Mouse (Mus musculus): ENCODE measurements around the gene Mri1. TPM values are rescaled to one million over a fixed set of nuclear protein-coding genes. Genes with fewer than 3 reads are reported as not detected.
A peak's percentile ranks its signal among the peaks of the same experiment; 100 is the strongest.

Mri1 gene
- total and polyA plus RNA-seq, 2 experiments from 2014 or later, result 28.8 to 39.4 TPM

DNA sequence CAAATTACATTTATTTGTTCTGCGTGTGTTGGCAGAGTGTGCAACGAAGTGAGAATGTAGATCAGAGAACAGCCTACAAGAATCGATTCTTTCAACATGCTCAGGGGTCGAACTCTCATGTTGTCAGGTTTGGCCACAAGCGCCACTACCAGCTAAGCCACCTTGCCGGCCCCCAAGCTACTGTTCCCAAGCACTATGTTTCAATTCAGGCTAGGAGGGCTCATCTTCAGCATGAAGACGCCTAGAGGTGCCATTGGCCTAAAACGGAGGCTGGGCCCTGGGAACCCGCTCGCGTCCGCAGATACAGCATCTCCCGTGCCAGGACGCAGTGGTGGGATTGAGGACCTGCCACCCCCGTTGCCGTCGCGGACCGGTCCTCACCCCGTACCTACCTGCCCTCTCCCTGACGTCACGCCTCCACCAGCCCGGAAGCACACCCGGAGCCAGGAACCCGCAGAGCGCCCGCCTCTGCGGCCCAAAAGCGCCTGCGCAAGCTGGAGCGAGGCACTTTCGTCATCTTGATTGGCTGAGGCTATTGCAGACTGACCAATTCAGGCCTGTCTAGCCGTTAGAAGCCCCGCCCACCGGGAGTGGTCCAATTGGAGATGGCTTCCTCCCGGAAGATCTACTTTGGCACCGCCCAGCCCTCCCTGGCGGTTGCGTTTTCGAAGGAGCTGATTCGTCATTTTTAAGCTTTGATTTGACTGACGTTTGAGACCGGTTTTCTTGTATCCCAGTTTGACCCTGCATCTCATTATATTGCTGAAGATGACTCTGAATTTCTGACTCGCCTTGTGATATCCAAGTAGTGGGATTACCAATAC, 13.0 kb upstream of the Mri1 start, which contains the start of gene Ccdc130:
Gene Ccdc130, minus strand, starts transcription at position 431 of the 824 bp plus-strand sequence.
- Histone ChIP-seq H3K4me3 (ENCODE audit: low read depth, low read length) (peak within 1 kb of the TSS; percentile 64), H3K27me3 (ENCODE audit: insufficient read depth, low read length) (no peaks in the 10 kb centered on the region), H3K4me2 (ENCODE audit: low read depth, low read length, poor library complexity, severe bottlenecking) (peak within 1 kb of the TSS; percentile 75), H3K4me1 (ENCODE audit: insufficient read depth, low read length) (peaks cover 6% of the 10 kb centered on the region; the same call in 1 of the 2 replicates), H3K9ac (replicated peaks; ENCODE audit: low read length, poor library complexity, severe bottlenecking) (peak within 1 kb of the TSS; percentile 84), H3K27ac (ENCODE audit: low read depth, low read length) (peak within 1 kb of the TSS; percentile 82), H3K36me3 (ENCODE audit: insufficient read depth, low read length) (peaks cover 18% of the 10 kb centered on the region), H3K9me3 (ENCODE audit: low read length) (no peaks in the 10 kb centered on the region)
- peak; percentile 21; the same call in 1 of the 2 replicates for TF ChIP-seq CTCF (IDR thresholded peaks at IDR 0.05)
- DNase-seq (ENCODE audit: low spot score) (peak; percentile 100), ATAC-seq (ENCODE audit: low FRiP score) (peak; percentile 99)
- under 1% methylated on average over 43 of the region's 44 CpGs for WGBS

DNA sequence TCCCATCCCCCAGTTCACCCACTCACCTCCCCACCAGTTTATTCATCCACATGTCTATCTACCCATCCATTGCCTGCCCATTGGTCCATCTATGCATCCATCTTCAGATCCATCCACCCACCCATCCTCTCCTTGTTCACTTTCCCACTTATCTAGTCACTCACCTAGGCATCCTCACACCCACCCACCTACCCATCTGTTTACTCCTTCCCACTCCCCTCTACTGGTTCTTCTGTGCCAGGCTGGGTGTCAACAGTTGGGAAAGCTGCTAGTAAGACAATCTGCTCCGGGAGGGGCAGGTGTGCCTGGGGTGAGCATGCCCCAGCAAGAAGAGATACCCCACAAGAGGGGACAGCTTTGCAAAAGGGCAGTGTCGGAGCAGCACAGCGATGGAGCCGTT, 4.0 kb upstream of the Mri1 start:
- Histone ChIP-seq H3K9me3 (ENCODE audit: low read length) (no peaks in the 10 kb centered on the region), H3K9ac (replicated peaks; ENCODE audit: low read length, poor library complexity, severe bottlenecking) (no peak overlapping the region), H3K36me3 (ENCODE audit: insufficient read depth, low read length) (peaks cover 63% of the 10 kb centered on the region), H3K27ac (ENCODE audit: low read depth, low read length) (no peak overlapping the region), H3K4me2 (ENCODE audit: low read depth, low read length, poor library complexity, severe bottlenecking) (no peak overlapping the region), H3K4me1 (ENCODE audit: insufficient read depth, low read length) (peaks cover 6% of the 10 kb centered on the region; the same call in 1 of the 2 replicates), H3K4me3 (ENCODE audit: low read depth, low read length) (no peak overlapping the region), H3K27me3 (ENCODE audit: insufficient read depth, low read length) (no peaks in the 10 kb centered on the region)
- DNase-seq (ENCODE audit: low spot score) (no peak), ATAC-seq (ENCODE audit: low FRiP score) (no peak)
- 95% methylated on average over 4 of the region's 4 CpGs for WGBS
- TF ChIP-seq CTCF (IDR thresholded peaks at IDR 0.05), result no peak

DNA sequence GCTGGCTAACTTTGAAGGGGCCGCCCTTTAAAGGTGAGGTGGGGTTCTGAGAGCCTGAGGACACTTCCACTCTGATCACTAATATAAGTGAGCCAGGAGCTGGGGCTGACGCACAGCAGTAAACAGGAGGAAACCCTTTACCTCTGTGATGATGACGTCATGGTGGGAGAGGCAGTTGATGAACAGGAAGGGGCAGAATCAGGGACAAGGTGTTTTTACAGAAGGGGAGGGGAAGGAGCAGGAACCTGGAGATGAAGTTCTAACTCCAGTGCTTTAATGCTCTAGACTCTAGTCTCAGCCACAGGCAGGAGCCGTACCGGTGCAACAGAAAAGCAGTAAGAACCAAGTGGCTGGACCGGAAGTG, 686 bp downstream of the Mri1 start:
- no peak for TF ChIP-seq CTCF (IDR thresholded peaks at IDR 0.05)
- DNase-seq (ENCODE audit: low spot score) (peak; percentile 52), ATAC-seq (ENCODE audit: low FRiP score) (peak; percentile 39; the same call in 1 of the 2 replicates)
- 15% methylated on average over 6 of the region's 6 CpGs for WGBS
- Histone ChIP-seq H3K9ac (replicated peaks; ENCODE audit: low read length, poor library complexity, severe bottlenecking) (peak overlapping the region; percentile 83), H3K4me1 (ENCODE audit: insufficient read depth, low read length) (peaks cover 6% of the 10 kb centered on the region; the same call in 1 of the 2 replicates), H3K27me3 (ENCODE audit: insufficient read depth, low read length) (no peaks in the 10 kb centered on the region), H3K4me3 (ENCODE audit: low read depth, low read length) (peak overlapping the region; percentile 87), H3K36me3 (ENCODE audit: insufficient read depth, low read length) (peaks cover 48% of the 10 kb centered on the region), H3K27ac (ENCODE audit: low read depth, low read length) (peak overlapping the region; percentile 91), H3K9me3 (ENCODE audit: low read length) (no peaks in the 10 kb centered on the region), H3K4me2 (ENCODE audit: low read depth, low read length, poor library complexity, severe bottlenecking) (peak overlapping the region; percentile 94)

DNA sequence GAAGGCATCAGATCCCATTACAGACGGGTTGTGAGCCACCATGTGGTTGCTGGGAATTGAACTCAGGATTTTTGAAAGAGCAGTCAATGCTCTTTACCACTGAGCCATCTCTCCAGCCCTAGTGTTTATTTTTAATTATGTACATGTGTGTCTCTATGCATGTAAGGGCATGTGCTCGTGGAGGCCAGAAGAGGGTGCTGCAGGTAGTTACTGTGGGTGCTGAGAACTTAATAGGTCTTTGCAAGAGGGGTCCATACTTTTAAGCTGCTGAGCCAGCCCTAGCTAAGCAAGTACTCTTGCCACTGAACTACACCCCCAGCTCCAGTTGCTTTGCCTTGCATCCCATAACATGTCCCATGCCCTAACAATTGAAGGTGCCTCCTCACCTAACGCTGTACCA, 1.3 kb downstream of the Mri1 start:
- 84% methylated on average over 3 of the region's 3 CpGs for WGBS
- ATAC-seq (ENCODE audit: low FRiP score) (no peak), DNase-seq (ENCODE audit: low spot score) (no peak)
- Histone ChIP-seq H3K36me3 (ENCODE audit: insufficient read depth, low read length) (peaks cover 53% of the 10 kb centered on the region), H3K27me3 (ENCODE audit: insufficient read depth, low read length) (no peaks in the 10 kb centered on the region), H3K9me3 (ENCODE audit: low read length) (no peaks in the 10 kb centered on the region), H3K4me2 (ENCODE audit: low read depth, low read length, poor library complexity, severe bottlenecking) (peak overlapping the region; percentile 94), H3K4me3 (ENCODE audit: low read depth, low read length) (peak overlapping the region; percentile 87), H3K27ac (ENCODE audit: low read depth, low read length) (peak overlapping the region; percentile 91), H3K9ac (replicated peaks; ENCODE audit: low read length, poor library complexity, severe bottlenecking) (no peak overlapping the region), H3K4me1 (ENCODE audit: insufficient read depth, low read length) (peaks cover 6% of the 10 kb centered on the region; the same call in 1 of the 2 replicates)
- TF ChIP-seq CTCF (IDR thresholded peaks at IDR 0.05), result peak; percentile 35

DNA sequence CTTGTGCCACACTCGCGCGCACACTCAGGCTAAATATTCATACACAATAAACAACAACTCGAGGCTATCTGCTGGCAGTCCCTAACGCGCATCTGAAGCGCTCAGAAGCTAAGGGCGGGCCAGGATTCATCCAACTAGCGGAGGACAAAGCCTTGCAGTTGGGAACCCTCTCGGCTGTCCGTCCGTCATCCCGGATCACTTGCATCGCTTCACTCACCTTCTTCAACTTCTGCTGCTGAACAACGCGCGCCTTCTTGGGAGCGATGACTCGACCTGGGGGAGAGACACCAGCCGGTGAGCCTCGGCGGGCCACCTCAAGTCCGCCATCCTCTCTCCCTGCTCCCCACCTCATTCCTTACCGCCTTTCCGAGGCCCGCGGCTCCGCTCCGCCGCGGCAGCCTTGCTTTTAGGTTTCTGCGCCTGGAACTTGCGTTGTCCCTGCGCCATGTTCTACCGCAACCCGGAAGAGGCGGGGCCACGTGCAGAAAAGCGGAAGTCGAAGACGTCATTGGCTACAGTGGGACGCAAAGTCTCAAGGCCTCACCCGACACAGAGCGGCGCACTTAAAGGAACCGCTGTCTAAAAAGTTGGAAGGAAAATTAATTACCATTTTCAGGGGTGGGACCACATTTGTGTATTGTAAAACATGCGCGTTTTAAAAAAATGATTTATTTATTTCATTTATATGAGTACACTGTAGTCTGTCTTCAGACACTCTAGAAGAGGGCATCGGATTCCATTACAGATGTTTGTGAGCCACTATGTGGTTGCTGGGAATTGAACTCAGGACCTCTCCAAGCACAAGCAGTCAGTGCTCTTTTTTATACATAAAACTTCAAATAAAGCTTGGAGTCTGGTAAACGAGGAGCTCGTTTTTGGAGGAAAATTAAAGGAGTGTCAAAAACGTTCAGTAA, 7.6 kb downstream of the Mri1 start, which contains the start of gene D8Ertd738e:
Gene D8Ertd738e, minus strand, starts transcription at position 463 of the 914 bp plus-strand sequence.
- Histone ChIP-seq H3K36me3 (ENCODE audit: insufficient read depth, low read length) (peaks cover 50% of the 10 kb centered on the region), H3K9ac (replicated peaks; ENCODE audit: low read length, poor library complexity, severe bottlenecking) (peak within 1 kb of the TSS; percentile 75), H3K4me3 (ENCODE audit: low read depth, low read length) (peak within 1 kb of the TSS; percentile 77), H3K4me2 (ENCODE audit: low read depth, low read length, poor library complexity, severe bottlenecking) (peak within 1 kb of the TSS; percentile 86), H3K27ac (ENCODE audit: low read depth, low read length) (peak within 1 kb of the TSS; percentile 79), H3K9me3 (ENCODE audit: low read length) (no peaks in the 10 kb centered on the region), H3K4me1 (ENCODE audit: insufficient read depth, low read length) (no peaks in the 10 kb centered on the region; the same call in 1 of the 2 replicates), H3K27me3 (ENCODE audit: insufficient read depth, low read length) (no peaks in the 10 kb centered on the region)
- peak; percentile 13; the same call in 1 of the 2 replicates for TF ChIP-seq CTCF (IDR thresholded peaks at IDR 0.05)
- 3% methylated on average over 52 of the region's 52 CpGs for WGBS
- ATAC-seq (ENCODE audit: low FRiP score) (peak; percentile 92), DNase-seq (ENCODE audit: low spot score) (peak; percentile 95)
